Mouse (Mus musculus) neural tube, embryonic 10.5 days (tissue): ENCODE measurements around the gene Fubp1.
A peak's percentile ranks its signal among the peaks of the same experiment; 100 is the strongest.

ENCODE experiments used
- DNase-seq: peaks from one replicate; pipeline ENCODE4 v3.0.0-alpha.2; 2017; ENCODE audit warnings: low spot score; ENCODE audit errors: extremely low spot score

Gene Fubp1

DNA sequence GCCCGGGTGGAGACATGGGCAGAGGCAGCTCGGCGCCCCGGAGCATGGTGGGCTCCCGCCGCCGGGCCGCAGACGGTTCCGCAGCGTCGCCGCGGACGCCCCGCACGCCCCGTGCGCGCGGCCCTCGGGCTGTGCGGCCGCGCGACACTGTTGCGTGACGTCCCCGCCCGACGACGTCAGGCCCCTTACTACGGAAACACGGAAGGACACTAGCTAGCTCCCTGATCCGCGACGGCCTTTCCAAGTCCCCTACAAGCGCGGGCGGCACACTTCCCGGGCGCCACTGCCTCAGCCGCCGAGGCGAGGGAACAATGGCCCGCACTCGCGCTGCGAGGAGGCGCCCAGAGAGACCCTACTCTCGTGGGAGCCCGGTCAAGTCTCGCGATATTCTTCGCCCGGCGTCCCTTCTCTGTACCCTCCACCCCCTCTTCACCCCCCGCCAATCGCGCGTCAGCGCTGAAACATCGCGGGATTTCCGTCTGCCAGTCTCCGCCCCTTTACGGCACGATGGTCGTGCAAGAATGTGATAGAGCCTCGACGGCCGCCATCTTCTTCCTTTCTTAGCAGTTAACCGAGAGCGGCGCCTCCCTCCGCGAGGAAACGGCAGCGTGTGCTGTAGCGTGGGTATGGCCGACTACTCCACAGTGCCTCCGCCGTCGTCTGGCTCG lies at the start of gene Fubp1, which contains the start of gene Dnajb4:
Gene Fubp1 (plus strand): TSS at position 456 of the 668 bp plus-strand sequence.
Gene Dnajb4 (minus strand): TSS at position 336 of the 668 bp plus-strand sequence.
- peak; percentile 99 for DNase-seq

DNA sequence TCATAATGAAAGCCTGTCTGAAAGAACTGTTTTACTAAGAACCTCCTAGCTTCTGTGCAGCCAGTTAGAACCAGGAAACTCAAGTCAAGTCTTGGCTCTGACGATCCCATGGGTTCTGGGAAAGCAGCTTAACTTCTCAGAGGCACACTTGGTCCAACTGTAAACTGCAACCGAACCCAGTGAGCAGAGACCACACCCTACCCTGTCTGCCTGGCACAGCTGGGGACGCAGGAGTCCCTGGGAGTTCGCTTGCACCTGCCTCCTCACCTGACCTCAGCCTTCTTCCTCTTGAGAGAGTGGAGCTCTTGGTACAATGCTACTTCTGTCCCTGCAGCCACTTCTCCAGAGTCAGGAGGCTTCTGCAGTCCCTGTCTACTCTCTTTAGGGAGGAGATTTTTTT lies 49.6 kb upstream of the Fubp1 start:
- no peak for DNase-seq

DNA sequence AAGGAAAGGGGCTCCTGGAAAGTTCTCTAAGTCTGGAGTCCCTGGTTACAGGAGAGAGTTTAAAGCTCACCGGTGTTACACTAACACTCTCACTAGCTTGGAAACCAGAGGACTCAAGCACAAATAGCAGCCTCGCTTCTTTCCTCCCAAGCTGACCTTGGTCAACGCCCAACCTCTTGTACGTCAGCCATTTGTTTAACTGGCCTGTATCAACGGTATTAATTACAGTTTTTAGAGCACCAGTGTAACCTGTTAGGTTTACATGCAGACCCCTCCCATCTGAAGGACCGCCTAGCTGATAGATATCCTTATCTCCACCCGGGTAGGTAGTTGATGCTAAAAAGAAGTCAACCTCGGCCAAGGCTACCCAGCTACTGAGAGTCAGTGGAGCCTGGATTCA lies 46.9 kb upstream of the Fubp1 start:
- DNase-seq = no peak

DNA sequence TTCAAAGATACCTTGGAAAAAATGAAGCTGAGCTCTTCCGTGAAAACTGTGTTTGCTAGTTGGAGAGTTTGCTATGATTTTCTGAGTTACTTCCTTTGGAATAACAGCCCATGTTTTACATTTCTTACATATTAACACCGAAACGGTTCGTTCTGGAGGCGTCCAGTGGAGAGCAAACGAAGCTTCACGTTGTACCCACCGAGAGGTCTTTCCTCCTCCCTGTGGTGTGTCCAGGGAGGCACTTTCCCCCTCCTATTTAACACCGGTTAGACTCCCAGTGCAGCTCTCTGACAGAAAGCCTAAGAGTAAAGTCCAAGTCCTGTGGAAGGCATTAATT lies 45.2 kb upstream of the Fubp1 start:
- DNase-seq = no peak

DNA sequence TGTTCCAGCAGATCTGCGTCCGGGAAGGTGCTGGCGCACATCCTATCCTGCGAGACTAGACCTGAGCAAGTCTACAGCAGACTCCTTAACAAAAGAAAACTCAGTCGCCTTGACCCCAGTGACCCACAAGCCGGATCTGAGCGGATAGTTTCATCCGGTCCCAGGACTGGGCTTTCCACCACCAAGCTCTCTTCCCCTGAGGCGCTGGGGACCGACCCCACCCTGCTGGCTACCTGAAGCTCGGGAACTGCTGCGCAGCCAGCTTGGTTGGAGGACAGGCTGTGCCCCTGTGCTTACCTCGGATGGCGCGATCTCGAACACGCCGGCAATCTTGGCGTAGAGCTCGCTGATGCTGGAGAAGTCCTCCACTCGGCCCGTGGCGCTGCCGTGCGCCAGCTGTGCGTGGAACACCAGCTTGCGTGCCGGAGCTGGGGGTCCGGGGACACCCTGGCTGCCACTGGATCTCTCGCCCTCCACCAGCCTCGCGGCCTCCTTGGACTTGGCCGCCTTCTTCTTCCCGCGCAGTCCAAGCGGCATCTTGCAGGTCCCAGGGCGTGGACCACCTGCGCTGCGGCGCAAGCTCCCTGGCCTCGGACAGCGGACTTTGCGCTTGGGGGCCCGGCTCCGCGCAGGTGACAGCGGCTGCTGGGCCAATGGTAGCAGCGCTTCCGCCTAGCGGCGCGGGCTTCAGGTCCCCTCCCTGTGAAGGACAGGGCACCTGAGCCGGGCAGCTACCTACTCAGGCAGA lies 44.7 kb upstream of the Fubp1 start:
- peak; percentile 61 for DNase-seq

DNA sequence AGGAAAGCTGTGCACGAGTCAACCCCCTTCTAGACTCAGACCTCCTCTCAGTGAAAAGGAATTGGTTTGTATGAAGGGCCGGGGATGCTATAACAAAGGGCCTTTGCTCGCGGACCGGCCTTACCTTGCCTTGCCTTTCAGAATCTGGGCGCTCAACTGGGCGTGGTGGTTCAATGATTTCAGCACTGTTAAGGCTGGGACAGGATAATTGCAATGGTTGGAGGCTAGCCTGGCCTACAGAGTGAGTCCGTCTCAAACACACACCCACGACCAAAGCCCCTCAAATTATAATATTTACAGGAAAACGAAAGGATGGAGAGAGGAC lies 44.2 kb upstream of the Fubp1 start, which contains the start of gene Gipc2:
Gene Gipc2 (minus strand): TSS at position 132 of the 325 bp plus-strand sequence.
- no peak for DNase-seq

DNA sequence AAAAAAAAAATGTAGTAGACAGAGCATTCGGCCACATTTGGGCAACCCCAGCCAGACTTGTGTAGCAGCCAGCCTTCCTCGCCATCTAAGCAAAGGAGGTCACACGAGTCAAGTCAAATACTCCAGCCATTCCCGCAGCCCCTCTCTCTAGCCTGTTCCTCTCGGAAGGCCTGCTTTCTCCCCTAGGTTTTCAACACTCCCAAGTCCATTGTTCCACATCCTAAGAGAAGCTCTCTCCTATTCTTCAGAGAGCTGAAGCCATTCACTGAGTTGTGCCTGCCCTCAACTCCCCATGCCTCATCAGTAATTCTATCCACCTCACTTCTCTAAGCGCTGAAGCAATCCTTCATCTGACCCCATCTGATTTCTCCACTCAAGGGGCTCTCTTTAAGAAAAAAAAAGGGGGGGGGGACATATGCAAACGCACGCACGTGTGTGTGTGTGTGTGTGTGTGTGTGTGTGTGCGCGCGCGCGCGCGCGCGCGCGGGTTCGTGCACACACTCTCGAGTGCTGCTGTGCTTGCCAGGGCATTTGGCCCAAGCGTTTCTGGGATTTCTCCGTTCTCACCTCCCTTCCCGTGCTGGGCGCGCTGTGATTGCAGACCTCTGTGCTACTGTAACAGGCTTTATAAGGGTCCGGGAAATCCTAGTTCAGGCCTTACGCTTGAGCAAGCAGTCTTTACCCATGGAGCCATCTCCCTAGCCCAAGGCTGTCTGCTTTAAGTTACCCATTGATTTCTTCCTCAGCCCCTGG lies 43.3 kb upstream of the Fubp1 start:
- peak; percentile 52 for DNase-seq

DNA sequence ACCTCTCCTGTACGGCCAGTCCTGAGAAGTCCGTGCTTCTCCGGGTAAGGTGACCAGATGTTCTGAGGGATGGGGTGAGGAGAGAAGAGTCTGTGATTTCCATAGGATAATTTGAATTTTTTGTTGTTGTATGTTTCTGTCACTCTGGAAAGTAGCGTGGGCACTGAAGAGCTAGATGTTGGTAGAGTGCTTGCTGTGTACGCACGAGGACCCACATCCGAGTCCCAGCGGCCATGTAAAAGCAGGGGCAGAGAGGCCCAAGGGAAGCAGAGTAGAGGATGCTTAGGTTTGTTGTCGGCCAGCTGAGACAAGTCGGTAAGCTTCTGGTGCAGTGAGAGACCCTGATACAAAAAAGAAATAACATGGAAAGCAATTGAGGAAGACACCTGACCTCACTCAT lies 42.2 kb upstream of the Fubp1 start:
- no peak for DNase-seq

DNA sequence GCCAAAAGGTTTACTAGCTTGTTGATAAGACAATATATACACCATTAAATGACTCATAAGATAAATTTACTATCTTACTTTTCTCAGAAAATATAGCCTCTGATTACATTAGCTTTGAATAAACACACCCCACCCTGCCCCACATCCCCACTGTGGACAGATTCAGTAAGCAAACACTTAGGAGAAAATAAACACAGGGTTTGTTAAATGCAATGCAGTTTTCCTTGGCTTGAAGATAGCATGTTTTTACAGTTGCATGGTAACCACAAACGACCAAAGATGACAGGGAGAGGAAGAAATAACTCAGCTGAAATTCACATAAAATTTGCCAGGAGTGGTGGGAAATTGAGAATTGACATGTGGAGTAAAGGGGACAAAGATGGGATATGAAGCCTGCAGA lies 39.8 kb upstream of the Fubp1 start:
- no peak for DNase-seq

DNA sequence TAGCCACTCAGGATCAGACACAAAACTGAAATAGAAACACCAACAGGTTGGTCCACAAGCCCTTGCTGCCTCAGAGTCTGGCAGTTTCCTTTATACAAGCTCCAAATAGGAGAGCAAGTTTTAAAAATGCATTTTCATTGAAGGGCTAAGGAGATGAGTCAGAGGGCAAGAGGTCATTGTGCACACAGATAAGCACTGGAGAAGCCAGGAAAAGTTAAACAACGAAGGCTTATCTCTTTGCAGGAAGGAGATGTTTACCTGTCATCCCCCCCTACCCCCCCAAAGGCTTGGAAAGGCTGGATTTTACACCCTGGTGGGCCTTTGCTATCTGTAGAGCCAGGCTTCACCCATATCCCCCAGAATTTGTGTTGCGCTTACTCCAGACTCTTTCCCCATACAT lies 39.0 kb upstream of the Fubp1 start:
- no peak for DNase-seq

DNA sequence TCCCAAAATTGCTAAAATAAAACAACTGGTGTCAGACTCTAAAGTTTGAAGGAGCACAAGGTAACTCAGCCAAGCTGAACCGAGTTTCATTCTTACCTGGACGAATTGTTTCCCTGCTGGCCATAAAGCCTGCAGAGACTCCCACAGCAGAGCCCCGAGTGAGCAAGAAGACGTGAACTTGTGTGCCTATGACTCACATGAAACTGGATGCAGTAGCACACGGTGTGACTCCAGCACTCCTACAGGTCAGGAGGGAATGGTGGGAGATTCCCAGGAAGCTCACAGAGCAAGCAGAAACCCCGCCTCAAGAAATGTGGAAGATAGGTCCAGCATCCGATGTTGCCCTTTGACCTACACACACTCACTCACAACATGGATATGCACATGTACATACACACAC lies 38.4 kb upstream of the Fubp1 start:
- no peak for DNase-seq

DNA sequence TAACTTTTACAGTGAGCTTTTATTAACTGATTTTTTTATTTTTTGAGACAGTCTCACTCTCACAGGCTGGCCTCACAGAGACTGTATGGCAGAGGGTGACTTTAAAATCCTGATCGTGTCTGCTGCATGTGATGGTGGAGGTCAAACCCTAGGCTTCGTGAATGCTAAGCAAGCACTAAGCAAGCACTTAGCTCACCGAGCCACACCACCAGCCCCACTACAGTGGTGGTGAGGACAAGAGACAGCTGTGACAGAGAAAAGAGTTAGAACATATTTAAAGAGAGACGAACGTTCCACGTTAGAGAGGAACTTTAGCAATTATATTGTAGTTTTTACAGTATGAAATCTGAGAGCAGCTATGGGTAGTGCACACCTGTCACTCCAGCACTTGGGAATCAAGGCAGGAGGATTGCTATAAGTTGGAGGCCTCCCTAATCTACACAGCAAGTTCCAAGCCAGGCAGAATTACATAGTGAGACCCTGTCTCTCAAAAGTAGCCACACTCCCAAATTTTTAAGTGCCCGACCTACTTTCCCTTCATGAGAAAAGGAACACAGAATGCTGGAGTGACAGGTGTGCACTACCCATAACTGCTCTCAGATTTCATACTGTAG lies 37.8 kb upstream of the Fubp1 start:
- DNase-seq = no peak

DNA sequence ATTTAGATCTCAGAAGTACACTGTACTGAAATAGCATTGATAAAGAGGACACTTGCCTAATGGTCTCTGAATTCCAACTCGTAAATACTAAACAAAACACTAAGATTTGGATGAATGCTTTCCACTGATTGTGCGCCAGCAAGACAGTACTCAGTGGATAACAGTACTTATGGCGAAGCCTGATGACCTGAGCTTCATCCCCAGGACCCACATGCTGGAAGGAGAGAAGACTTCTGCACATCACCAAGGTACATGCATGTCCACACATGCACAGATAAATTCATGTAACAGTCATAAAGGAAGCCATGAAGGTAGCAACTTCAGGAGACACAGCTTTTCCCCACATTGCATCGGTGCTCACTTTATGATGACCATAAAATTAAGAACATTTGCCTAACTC lies 31.4 kb upstream of the Fubp1 start:
- no peak for DNase-seq

DNA sequence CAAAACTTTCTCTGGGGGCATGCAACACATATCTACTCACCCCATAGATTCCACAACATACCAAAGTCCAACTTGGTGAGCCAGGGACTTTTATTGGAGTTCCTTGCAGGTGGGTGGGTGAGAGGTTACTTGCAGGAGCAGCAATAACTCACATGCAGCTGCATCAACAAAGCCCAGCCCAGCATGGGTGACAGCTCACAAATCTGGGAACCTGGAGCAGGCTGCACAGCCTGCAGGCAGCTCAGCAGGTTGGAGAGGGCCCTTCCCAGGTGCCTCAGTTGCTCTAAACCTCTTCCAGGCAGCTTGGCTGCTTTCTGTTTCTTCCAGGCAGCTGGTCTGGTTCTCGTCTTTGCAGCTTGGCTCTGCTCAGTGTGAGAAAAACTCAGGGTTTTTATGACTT lies 30.9 kb upstream of the Fubp1 start:
- peak; percentile 24 for DNase-seq

DNA sequence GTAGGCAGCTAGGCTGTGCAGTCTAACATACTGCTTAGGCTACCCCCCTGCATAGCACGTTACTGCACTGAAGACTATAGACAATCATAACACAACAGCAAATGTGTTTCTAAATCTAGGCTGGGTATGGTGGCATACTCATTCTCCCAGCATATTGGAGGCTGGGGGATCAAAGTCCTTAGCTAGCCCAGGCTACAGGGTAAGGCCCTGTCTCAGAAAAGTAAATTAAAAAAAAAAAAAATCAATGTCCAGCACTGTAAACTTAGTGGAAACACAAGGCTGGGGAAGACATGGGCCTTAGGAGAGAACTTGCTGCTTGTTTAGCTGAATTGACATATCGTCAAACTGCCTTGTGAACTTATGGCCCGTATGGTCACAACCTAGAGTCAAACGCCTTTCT lies 29.6 kb upstream of the Fubp1 start:
- DNase-seq = no peak

DNA sequence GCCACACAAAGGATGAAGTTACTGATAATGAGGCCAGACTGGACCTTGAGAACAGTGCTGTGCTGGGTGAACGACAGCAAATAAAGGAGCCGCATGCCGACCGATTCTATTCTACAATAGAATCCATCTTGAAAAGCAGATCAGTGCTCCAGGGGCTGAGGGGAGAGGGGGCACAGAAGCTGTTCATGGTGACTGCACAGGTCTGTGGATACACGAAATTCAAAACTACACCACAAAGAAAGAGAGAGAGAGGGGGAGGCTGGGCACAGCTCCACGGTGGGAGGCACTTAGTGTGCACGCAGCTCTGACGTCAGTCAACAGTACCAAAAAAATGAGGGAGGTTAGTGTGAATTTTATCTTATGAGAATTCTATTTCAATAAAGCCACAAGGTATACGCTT lies 26.7 kb upstream of the Fubp1 start:
- DNase-seq = no peak

DNA sequence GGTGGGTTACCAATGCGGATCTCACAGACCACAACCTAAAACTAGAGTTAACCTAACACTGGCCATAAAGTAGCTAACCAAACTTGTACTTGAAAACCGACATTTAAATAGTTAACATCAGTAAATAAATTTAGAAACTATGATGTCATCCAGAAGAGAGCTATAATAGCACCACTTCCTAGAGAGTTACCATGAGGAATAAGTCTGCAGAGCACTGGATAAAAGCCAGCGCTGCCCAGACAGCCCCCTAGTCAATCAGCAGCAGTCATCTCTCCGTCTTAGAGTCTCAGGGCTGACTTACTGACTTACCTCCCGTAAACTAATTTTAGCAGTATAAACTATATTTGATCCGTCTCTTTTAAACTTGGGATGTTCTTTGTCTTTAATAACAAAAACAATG lies 24.1 kb upstream of the Fubp1 start:
- no peak for DNase-seq

DNA sequence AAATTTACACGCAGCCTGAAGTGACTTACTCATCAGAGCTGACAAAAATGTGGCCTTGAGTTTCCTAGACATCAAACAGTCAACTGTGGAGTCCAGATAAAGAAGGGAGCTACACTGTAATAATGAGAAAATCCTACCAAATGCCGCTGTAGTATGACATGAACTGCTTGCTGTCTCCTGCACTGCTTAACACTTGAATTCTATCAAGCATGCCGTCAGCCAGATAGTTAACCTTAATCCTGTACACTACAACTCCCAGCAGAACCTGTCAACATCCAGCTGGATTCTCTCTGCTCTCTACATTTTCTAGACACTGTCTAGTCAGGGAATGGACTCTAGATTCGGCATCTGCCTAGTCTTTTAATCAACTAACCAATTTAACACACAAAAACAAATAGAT lies 20.9 kb upstream of the Fubp1 start:
- no peak for DNase-seq

DNA sequence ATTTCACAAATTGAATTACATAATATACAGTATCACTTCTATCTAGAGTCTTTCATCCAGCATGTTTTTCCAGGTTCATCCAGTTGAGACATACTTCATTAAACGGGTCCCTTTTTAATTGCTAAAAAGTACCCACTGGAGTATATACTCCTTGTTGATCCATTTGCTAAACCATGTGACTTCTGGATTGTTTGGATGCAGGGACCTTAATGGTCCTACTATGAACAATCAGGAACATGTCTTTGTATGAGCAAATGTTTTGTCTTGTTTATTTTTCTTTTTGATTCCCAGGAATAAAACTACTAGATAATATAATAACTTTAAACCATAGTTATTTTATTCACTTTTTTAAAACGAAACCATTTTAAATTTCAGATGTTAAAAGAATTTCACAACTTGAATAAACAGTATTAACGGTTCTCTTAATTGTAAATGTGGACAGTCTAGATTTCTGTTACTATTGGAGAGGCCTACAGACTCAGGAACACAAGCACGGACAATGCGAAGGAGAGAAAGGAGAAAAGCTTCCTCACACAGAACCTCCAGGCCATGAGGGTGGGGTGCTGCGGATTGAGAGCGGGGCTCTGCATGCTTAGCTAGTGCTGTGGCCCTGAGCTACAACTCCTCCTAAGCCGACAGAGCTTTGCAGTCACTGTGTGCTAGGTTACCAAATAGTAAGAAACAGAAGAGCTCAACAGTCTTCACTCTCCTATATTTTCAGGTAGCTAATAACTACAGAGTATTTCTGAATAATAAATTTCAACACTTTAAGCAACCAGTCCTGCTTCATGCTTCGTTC lies 19.3 kb upstream of the Fubp1 start:
- no peak for DNase-seq

DNA sequence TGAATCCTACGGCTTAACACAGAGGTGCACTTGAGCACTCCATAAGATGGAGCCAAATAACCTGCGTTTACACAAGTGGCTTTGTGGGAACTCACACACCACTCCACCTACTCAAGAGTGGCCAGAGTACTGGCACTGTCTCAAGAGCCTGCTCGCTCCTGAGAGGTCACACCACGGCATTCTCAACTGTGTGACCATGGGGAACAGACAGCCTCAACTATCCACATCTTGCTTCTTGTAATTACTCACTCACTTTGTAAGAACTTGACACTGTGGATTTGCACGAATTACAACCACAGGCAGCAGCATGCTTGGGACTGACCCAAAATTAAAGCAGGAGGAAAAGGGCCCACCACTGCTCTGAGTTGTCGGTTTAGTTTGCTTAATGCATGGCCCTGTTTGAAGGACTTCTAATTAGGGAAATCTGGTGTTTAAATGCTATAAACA lies 18.4 kb upstream of the Fubp1 start:
- DNase-seq = peak; percentile 37

DNA sequence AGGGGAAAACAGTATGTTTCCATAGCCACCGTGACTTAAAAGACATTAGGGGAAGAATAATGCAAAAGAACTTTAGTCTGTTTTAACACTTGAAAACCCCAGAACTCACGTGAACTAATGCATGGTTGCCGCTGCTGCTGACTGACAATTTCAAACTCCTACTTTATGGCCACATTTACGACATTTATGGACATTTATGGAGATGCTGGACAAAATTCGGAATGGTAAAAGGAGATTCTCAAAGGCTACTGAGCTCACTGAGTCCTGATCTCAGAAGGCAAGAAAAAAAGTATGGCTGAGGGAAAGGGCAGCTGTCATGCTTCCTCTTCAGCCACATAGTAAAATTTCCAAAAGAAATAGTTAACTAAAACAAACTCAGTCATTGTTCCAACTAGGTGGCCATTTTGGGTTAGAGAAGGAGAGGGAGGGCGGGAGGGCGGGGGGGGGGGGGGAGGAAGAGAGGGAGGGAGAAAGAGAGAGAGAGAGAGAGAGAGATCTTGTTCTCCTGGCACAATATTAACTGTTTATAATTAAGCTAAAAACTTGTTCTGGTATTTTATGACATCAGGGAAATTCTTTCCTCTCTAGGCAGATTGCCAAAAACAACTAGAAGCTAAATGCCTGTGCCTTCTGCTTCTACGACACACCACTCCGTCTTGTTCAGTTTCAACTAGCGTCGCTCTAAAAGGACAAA lies 17.8 kb upstream of the Fubp1 start:
- no peak for DNase-seq
